Mouse (Mus musculus): ENCODE data around the gene Ube2b.

Ube2b gene

DNA sequence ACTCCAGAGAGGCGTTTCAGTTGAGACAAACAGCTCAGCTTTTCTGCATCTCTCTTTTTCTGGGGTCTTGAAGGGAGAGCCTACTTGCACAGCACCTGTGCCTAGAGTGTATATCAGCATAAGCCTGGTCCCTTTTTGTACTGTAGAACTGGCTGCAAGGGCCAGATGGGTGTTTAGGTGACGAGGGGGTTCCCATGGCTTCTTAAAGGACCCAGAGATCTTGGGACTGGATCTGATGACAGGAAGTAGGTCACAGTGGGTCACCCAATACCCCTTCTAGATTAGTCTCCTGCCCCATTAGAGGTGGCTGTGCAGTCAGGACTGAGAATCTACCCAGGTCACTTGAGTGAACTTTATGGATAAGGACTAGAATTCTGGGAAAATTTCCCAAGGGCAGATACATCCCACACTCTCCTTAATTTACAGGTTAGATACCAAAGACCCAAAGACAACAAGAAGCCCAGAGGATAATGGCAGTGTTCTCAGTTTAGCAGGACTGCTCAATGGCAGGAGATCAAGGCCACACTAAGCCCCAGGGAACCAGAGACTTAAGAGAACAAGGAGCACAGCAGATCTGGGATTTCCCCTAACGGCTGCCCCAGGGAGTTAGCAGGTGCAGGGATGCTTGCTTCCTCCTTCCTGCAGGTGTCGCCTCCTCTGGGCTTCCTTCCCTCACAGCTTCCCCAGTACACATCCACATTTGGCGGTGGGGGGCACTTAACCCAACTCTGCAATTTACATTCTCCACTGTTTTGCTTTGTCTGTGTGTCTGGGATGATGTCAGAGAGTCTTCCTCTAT is 64.7 kb downstream of the Ube2b start:
- no peak for DNase-seq
